Mouse (Mus musculus): ENCODE data around the gene Gpi1. TPM values are rescaled to one million over a fixed set of nuclear protein-coding genes. Genes with fewer than 3 reads are reported as not detected.

Gene Gpi1
- polyA plus RNA-seq, 1 experiment from 2014 or later = 179 TPM

DNA sequence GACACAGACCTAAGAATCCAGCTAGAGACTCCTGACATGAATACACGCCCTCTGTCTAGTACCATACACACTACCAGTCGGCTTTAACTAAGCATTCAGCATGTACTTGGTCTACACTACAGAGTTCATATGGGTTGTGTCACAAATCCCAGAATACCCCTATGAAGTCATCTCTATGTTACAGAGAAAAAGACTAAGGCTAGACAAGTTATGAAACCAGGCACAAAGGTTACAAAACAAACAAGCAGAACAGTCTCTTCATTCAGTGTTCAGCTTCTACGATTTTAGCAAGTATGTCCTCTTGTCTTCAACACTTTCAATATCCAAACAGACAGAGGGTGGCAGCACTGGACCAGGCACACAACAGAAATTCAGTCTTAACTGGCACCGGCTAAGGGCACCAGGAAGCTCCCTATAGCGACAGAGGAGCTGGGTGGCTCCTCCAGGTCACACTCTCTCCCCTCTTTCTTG is 35.8 kb upstream of the Gpi1 start:
- ATAC-seq = peak; percentile 65
- Histone ChIP-seq H3K4me2 (replicated peaks; ENCODE audit: low read depth) (no peak overlapping the region), H3K36me3 (ENCODE audit: control insufficient read depth, insufficient read depth) (peaks cover 17% of the 10 kb centered on the region; the same call in 1 of the 2 replicates), H3K27me3 (replicated peaks; ENCODE audit: control insufficient read depth, insufficient read depth, low read length) (no peaks in the 10 kb centered on the region), H3K4me1 (replicated peaks; ENCODE audit: control insufficient read depth, insufficient read depth, low read length) (no peaks in the 10 kb centered on the region), H3K9ac (ENCODE audit: low read depth, low read length) (no peak overlapping the region), H3K4me3 (ENCODE audit: low read depth, low read length) (no peak overlapping the region), H3K27ac (ENCODE audit: low read depth, low read length) (no peak overlapping the region), H3K9me3 (ENCODE audit: control insufficient read depth) (no peaks in the 10 kb centered on the region)
- peak; percentile 88 for TF ChIP-seq CTCF (IDR thresholded peaks at IDR 0.05; ENCODE audit: low read depth)
- WGBS = 38% methylated on average over 5 of the region's 5 CpGs

DNA sequence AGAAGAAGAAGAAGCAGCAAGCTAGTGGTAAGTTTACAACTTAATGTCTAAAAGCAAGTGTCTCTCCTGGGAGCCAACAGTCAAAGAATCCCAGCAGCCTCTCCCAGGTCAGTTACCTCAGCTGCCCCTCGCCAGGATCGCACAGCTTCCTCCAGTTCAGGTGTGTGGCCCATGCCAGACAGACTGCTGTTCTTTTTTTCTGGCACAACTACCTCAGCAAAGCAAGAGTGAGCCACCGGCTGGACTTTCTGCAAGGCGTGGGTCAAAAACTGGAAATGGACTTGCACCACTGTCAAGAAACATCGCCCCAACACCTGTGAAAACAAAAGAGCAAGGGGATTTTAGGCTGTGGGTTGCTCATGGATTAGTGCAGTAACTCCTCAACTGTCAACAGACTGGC is 33.3 kb upstream of the Gpi1 start:
- Histone ChIP-seq H3K27ac (ENCODE audit: low read depth, low read length) (no peak overlapping the region), H3K9me3 (ENCODE audit: control insufficient read depth) (no peaks in the 10 kb centered on the region), H3K4me3 (ENCODE audit: low read depth, low read length) (no peak overlapping the region), H3K4me1 (replicated peaks; ENCODE audit: control insufficient read depth, insufficient read depth, low read length) (no peaks in the 10 kb centered on the region), H3K36me3 (ENCODE audit: control insufficient read depth, insufficient read depth) (peaks cover 32% of the 10 kb centered on the region; the same call in 1 of the 2 replicates), H3K4me2 (replicated peaks; ENCODE audit: low read depth) (no peak overlapping the region), H3K9ac (ENCODE audit: low read depth, low read length) (no peak overlapping the region), H3K27me3 (replicated peaks; ENCODE audit: control insufficient read depth, insufficient read depth, low read length) (no peaks in the 10 kb centered on the region)
- ATAC-seq = no peak
- whole genome bisulfite sequencing = 89% methylated on average over 5 of the region's 5 CpGs
- no peak for TF ChIP-seq CTCF (IDR thresholded peaks at IDR 0.05; ENCODE audit: low read depth)

DNA sequence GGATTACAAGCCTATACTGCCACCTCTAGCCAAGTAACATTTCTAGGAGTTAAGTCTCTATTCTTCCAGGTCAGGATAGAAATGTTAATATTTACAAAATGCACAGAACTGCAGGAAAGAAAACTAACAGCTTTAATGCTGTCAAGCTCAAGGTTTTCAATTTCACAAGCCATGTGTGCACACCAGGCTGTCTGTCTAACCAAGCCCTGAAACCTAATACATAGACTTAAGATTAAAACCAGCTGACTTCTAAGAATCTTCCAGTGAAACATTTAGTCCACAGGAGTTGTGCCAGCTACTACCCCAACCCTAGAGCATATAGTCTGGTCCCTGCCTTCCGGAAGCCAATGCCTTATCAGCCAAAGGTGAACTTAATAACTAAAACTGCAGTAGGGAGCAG is 28.3 kb upstream of the Gpi1 start:
- ATAC-seq = no peak
- no peak overlapping the region for H3K27ac ChIP-seq (ENCODE audit: low read depth, low read length)
- no peaks in the 10 kb centered on the region for H3K27me3 ChIP-seq (replicated peaks; ENCODE audit: control insufficient read depth, insufficient read depth, low read length)
- H3K9ac ChIP-seq (ENCODE audit: low read depth, low read length) = no peak overlapping the region
- no peak overlapping the region for H3K4me2 ChIP-seq (replicated peaks; ENCODE audit: low read depth)
- H3K36me3 ChIP-seq (ENCODE audit: control insufficient read depth, insufficient read depth) = peaks cover 74% of the 10 kb centered on the region
- WGBS = 91% methylated on average over 1 of the region's 1 CpGs
- no peak for TF ChIP-seq CTCF (IDR thresholded peaks at IDR 0.05; ENCODE audit: low read depth)
- no peaks in the 10 kb centered on the region for H3K4me1 ChIP-seq (replicated peaks; ENCODE audit: control insufficient read depth, insufficient read depth, low read length)
- no peaks in the 10 kb centered on the region for H3K9me3 ChIP-seq (ENCODE audit: control insufficient read depth)
- H3K4me3 ChIP-seq (ENCODE audit: low read depth, low read length) = no peak overlapping the region

DNA sequence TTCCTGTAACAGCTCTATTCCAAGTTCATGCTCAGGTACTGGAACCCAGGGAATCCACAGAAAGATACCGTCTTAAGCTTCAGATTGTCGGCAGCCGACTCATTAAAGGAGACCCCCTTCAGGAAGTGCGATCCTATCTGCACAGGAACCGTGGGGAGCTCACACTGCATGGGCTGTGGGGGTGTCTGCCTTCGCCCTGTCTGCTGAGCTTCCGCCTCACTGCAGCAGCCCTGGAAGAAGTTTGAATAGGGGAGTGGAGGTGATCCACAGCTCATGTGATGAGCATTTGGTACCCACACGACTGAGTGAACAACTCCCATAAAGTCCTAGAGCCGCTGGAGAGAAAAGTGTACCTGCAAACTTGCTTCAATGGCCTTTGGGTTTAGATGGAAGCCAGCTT is 27.1 kb upstream of the Gpi1 start:
- no peak overlapping the region for H3K9ac ChIP-seq (ENCODE audit: low read depth, low read length)
- no peaks in the 10 kb centered on the region for H3K27me3 ChIP-seq (replicated peaks; ENCODE audit: control insufficient read depth, insufficient read depth, low read length)
- H3K4me2 ChIP-seq (replicated peaks; ENCODE audit: low read depth) = no peak overlapping the region
- no peak for ATAC-seq
- no peaks in the 10 kb centered on the region for H3K4me1 ChIP-seq (replicated peaks; ENCODE audit: control insufficient read depth, insufficient read depth, low read length)
- H3K27ac ChIP-seq (ENCODE audit: low read depth, low read length) = no peak overlapping the region
- peaks cover 73% of the 10 kb centered on the region for H3K36me3 ChIP-seq (ENCODE audit: control insufficient read depth, insufficient read depth)
- H3K9me3 ChIP-seq (ENCODE audit: control insufficient read depth) = no peaks in the 10 kb centered on the region
- WGBS = 80% methylated on average over 9 of the region's 9 CpGs
- H3K4me3 ChIP-seq (ENCODE audit: low read depth, low read length) = no peak overlapping the region
- TF ChIP-seq CTCF (IDR thresholded peaks at IDR 0.05; ENCODE audit: low read depth) = no peak

DNA sequence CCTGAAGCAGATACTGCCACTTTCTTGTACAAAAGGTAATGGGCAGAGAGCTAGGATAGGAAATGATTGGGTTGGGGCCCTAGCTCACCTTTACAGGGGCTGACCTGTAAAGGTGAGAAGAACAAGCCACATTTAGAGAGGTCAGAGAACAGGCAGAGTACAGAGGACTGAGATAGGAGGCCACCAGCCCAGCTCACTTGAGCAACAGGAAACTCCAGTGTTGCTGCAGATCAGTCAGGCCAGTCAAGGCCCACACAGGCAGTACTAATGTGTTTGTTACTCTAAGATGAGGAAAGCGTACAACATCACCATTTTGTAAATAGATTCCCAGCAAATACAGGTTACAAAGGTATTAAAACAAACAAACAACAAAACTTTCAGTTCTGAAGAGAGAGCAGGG is 25.8 kb upstream of the Gpi1 start:
- Histone ChIP-seq H3K4me1 (replicated peaks; ENCODE audit: control insufficient read depth, insufficient read depth, low read length) (no peaks in the 10 kb centered on the region), H3K27me3 (replicated peaks; ENCODE audit: control insufficient read depth, insufficient read depth, low read length) (no peaks in the 10 kb centered on the region), H3K4me2 (replicated peaks; ENCODE audit: low read depth) (no peak overlapping the region), H3K9me3 (ENCODE audit: control insufficient read depth) (no peaks in the 10 kb centered on the region), H3K9ac (ENCODE audit: low read depth, low read length) (no peak overlapping the region), H3K36me3 (ENCODE audit: control insufficient read depth, insufficient read depth) (peaks cover 72% of the 10 kb centered on the region), H3K4me3 (ENCODE audit: low read depth, low read length) (no peak overlapping the region), H3K27ac (ENCODE audit: low read depth, low read length) (peak overlapping the region; percentile 5; the same call in 1 of the 2 replicates)
- 88% methylated on average over 1 of the region's 1 CpGs for WGBS
- no peak for ATAC-seq
- no peak for TF ChIP-seq CTCF (IDR thresholded peaks at IDR 0.05; ENCODE audit: low read depth)

DNA sequence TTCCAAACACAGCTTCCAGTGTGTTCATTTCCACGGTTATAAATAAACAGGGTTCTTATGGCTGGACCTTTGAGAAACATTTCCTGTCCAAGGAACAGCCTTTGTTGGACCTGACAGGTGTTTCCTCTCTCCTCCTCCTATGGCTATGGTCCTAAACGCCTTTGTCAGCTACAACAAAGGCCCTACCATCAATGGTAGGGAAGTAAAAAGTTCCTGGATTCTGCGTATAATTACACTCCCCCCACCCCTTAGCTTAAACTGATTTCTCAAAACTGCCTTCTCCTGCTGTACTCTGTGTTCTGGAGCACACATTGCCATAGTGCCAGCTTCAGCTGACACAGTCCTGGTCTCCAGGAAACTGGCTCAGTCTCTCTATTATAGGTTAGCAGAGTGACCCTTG is 25.0 kb upstream of the Gpi1 start:
- no peaks in the 10 kb centered on the region for H3K27me3 ChIP-seq (replicated peaks; ENCODE audit: control insufficient read depth, insufficient read depth, low read length)
- WGBS = 70% methylated on average over 3 of the region's 3 CpGs
- no peaks in the 10 kb centered on the region for H3K4me1 ChIP-seq (replicated peaks; ENCODE audit: control insufficient read depth, insufficient read depth, low read length)
- H3K9me3 ChIP-seq (ENCODE audit: control insufficient read depth) = no peaks in the 10 kb centered on the region
- no peak for ATAC-seq
- H3K9ac ChIP-seq (ENCODE audit: low read depth, low read length) = no peak overlapping the region
- H3K36me3 ChIP-seq (ENCODE audit: control insufficient read depth, insufficient read depth) = peaks cover 75% of the 10 kb centered on the region
- no peak for TF ChIP-seq CTCF (IDR thresholded peaks at IDR 0.05; ENCODE audit: low read depth)
- 0 out of 2 replicates have a peak overlapping the region, but pooled peaks have one; percentile 11 for H3K27ac ChIP-seq (ENCODE audit: low read depth, low read length)
- no peak overlapping the region for H3K4me3 ChIP-seq (ENCODE audit: low read depth, low read length)
- H3K4me2 ChIP-seq (replicated peaks; ENCODE audit: low read depth) = no peak overlapping the region

DNA sequence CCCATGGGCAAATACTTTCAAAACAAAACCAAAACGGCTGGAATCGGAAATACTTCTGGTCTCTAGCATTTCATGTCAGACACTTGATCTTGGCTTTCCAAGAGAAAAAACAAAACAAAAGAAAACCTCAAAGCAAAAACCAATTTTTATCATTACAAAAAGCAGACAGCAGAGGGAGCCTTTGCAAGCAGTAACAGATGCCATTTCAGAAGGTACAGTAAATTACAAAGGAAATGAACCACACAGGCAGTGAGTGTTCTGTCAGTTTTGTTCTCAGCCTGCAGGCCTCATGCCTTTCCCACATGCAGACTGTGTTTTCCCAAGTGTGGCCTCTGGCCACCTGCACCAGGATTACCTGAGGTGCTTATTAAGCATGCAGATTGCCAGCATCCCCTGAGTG is 21.9 kb upstream of the Gpi1 start:
- H3K4me1 ChIP-seq (replicated peaks; ENCODE audit: control insufficient read depth, insufficient read depth, low read length) = no peaks in the 10 kb centered on the region
- H3K9me3 ChIP-seq (ENCODE audit: control insufficient read depth) = no peaks in the 10 kb centered on the region
- TF ChIP-seq CTCF (IDR thresholded peaks at IDR 0.05; ENCODE audit: low read depth) = peak; percentile 73
- no peak overlapping the region for H3K9ac ChIP-seq (ENCODE audit: low read depth, low read length)
- H3K4me3 ChIP-seq (ENCODE audit: low read depth, low read length) = no peak overlapping the region
- no peaks in the 10 kb centered on the region for H3K27me3 ChIP-seq (replicated peaks; ENCODE audit: control insufficient read depth, insufficient read depth, low read length)
- WGBS = 78% methylated on average over 2 of the region's 2 CpGs
- peaks cover 70% of the 10 kb centered on the region for H3K36me3 ChIP-seq (ENCODE audit: control insufficient read depth, insufficient read depth)
- H3K27ac ChIP-seq (ENCODE audit: low read depth, low read length) = no peak overlapping the region
- no peak for ATAC-seq
- H3K4me2 ChIP-seq (replicated peaks; ENCODE audit: low read depth) = no peak overlapping the region

Measured in intestine, postnatal 0 days (tissue).